Mouse (Mus musculus): ENCODE results near the gene Gm9887.
A peak's percentile ranks its signal among the peaks of the same experiment; 100 is the strongest.
"Not testable (repeated sequence)": the region's sequence is repeated elsewhere in the genome, so short reads cannot be mapped to it uniquely, and the experiment has no call there.

Gene Gm9887

GRCm38 (mm10) chr12:69385542-69386280 lies 13.5 kb upstream of the Gm9887 start:
- no peak for DNase-seq

- no peak for DNase-seq
Observed at GRCm38 (mm10) chr12:69384606-69385005, 12.3 kb upstream of the Gm9887 start.

GRCm38 (mm10) chr12:69382880-69383279 lies 10.6 kb upstream of the Gm9887 start:
- no peak for DNase-seq

- DNase-seq = no peak
Observed at GRCm38 (mm10) chr12:69378558-69379454, 6.5 kb upstream of the Gm9887 start.

- DNase-seq = not testable (repeated sequence)
Observed at GRCm38 (mm10) chr12:69377636-69378035, 5.4 kb upstream of the Gm9887 start.

GRCm38 (mm10) chr12:69377188-69377587 lies 4.9 kb upstream of the Gm9887 start:
- DNase-seq = no peak

GRCm38 (mm10) chr12:69376132-69376531 lies 3.9 kb upstream of the Gm9887 start:
- no peak for DNase-seq

- no peak for DNase-seq
Observed at GRCm38 (mm10) chr12:69373850-69374766, 1.9 kb upstream of the Gm9887 start.

- DNase-seq = no peak
Observed at GRCm38 (mm10) chr12:69372731-69373331, 573 bp upstream of the Gm9887 start.

GRCm38 (mm10) chr12:69371421-69371853 lies 821 bp downstream of the Gm9887 start:
- no peak for DNase-seq

GRCm38 (mm10) chr12:69370936-69371335 lies 1.3 kb downstream of the Gm9887 start:
- DNase-seq = no peak

- no peak for DNase-seq
Observed at GRCm38 (mm10) chr12:69367557-69367956, 4.7 kb downstream of the Gm9887 start.

GRCm38 (mm10) chr12:69366424-69366823 lies 5.8 kb downstream of the Gm9887 start:
- no peak for DNase-seq

- DNase-seq = peak; percentile 27
Observed at GRCm38 (mm10) chr12:69365757-69366156, 6.5 kb downstream of the Gm9887 start.

- DNase-seq = peak; percentile 77
Observed at GRCm38 (mm10) chr12:69363899-69364762, 8.1 kb downstream of the Gm9887 start.

GRCm38 (mm10) chr12:69363110-69363509 lies 9.1 kb downstream of the Gm9887 start:
- DNase-seq = not testable (repeated sequence)

GRCm38 (mm10) chr12:69362388-69362787 lies 9.9 kb downstream of the Gm9887 start:
- peak; percentile 48 for DNase-seq

- no peak for DNase-seq
Observed at GRCm38 (mm10) chr12:69361919-69362318, 10.3 kb downstream of the Gm9887 start.

- DNase-seq = peak; percentile 99
Observed at GRCm38 (mm10) chr12:69360997-69361899, 11.0 kb downstream of the Gm9887 start.

GRCm38 (mm10) chr12:69360655-69360996 lies 11.6 kb downstream of the Gm9887 start:
- DNase-seq = peak; percentile 95

All from cerebellum, adult 9-10 months (tissue).